Comparison of ENCODE assay signal across 12 mouse cellular contexts in the genomic region with DNA sequence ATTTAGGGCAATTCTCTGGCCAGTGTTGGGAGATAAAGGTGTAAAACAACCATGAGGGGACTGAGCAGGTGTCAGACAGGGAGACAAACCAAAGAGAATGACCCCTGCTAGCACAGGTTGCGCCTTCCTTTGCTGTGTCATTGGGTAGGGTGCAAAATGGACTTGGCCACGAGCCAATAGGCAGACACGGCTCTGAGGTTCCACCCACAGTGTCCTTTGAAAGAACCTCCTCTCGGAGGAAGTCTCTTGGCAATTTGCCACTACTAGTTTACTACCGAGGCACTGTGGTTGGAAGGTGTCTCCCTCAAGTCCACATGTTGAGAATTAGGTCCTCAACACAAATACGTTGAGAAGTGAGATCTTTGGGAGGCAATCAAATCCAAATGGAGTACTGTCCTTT.
DNase-seq lines count a peak whose midpoint lies in the region; ATAC-seq lines count a peak whose summit lies in the region.
"Had no signal": no experiment of that assay in that cellular context is flagged by ENCODE, and none has a peak within 500 bp of the region (broad histone marks: within the 10 kb centered on the region; RNA-seq: fewer than 3 reads in every experiment).

No protein-coding gene starts in this region.

- H3K27me3 ChIP-seq in liver, embryonic 12.5 days (replicated peaks) = peaks cover 43% of the 10 kb centered on the region
- no peaks in the 10 kb centered on the region for H3K27me3 ChIP-seq in midbrain, embryonic 16.5 days (ENCODE audit: control insufficient read depth, insufficient read depth, low read depth, low read length)
- H3K27me3 ChIP-seq in forebrain, embryonic 10.5 days (ENCODE audit: poor library complexity, severe bottlenecking) = peaks cover 35% of the 10 kb centered on the region
- H3K27me3 ChIP-seq: neural tube, embryonic 13.5 days had no signal

- H3K4me3 ChIP-seq in liver, embryonic 12.5 days = no peak overlapping the region
- no peak overlapping the region for H3K4me3 ChIP-seq in midbrain, embryonic 16.5 days (ENCODE audit: low read depth, low read length)
- H3K4me3 ChIP-seq in forebrain, embryonic 10.5 days = no peak overlapping the region
- H3K4me3 ChIP-seq: forebrain, embryonic 12.5 days; neural tube, embryonic 13.5 days had no signal

- peak; percentile 60 for DNase-seq in retina, postnatal 1 day
- DNase-seq in retina, embryonic 14.5 days (ENCODE audit: low spot score) = no peak
- DNase-seq in induced T-regulatory cell, adult 2 months (ENCODE audit: low read depth) = peak; percentile 65
- no peak for DNase-seq in forebrain, embryonic 10.5 days (ENCODE audit: extremely low spot score, low spot score)
- no peak for DNase-seq in right cerebral cortex, adult 18-20 months
- no peak for DNase-seq in thymus, adult 18-20 months
- DNase-seq: cerebellum, adult 2 months had no signal

- H3K9me3 ChIP-seq in liver, embryonic 12.5 days (replicated peaks) = no peaks in the 10 kb centered on the region
- H3K9me3 ChIP-seq in midbrain, embryonic 16.5 days (replicated peaks; ENCODE audit: control insufficient read depth, low read length, poor library complexity, severe bottlenecking) = no peaks in the 10 kb centered on the region
- H3K9me3 ChIP-seq in forebrain, embryonic 10.5 days = no peaks in the 10 kb centered on the region
- H3K9me3 ChIP-seq: forebrain, embryonic 12.5 days; neural tube, embryonic 13.5 days had no signal

- H3K9ac ChIP-seq in liver, embryonic 12.5 days = no peak overlapping the region
- no peak overlapping the region for H3K9ac ChIP-seq in midbrain, embryonic 16.5 days (ENCODE audit: low read depth, low read length)
- H3K9ac ChIP-seq: forebrain, embryonic 12.5 days; neural tube, embryonic 13.5 days had no signal

- H3K4me2 ChIP-seq in liver, embryonic 12.5 days = no peak overlapping the region
- H3K4me2 ChIP-seq in midbrain, embryonic 16.5 days (ENCODE audit: low read length) = no peak overlapping the region

- no peaks in the 10 kb centered on the region for H3K36me3 ChIP-seq in liver, embryonic 12.5 days
- no peaks in the 10 kb centered on the region for H3K36me3 ChIP-seq in midbrain, embryonic 16.5 days (ENCODE audit: control insufficient read depth, insufficient read depth, low read length)
- H3K36me3 ChIP-seq in forebrain, embryonic 10.5 days (replicated peaks) = no peaks in the 10 kb centered on the region
- H3K36me3 ChIP-seq: forebrain, embryonic 12.5 days; neural tube, embryonic 13.5 days had no signal

- 35% methylated on average over 6 of the region's 6 CpGs for WGBS in liver, embryonic 12.5 days (ENCODE audit: insufficient replicate concordance)
- WGBS in midbrain, embryonic 16.5 days = 62% methylated on average over 6 of the region's 6 CpGs
- WGBS in forebrain, embryonic 10.5 days = 86% methylated on average over 6 of the region's 6 CpGs

- no peak overlapping the region for H3K27ac ChIP-seq in liver, embryonic 12.5 days
- no peak overlapping the region for H3K27ac ChIP-seq in midbrain, embryonic 16.5 days (ENCODE audit: low read length)
- no peak overlapping the region for H3K27ac ChIP-seq in forebrain, embryonic 10.5 days
- H3K27ac ChIP-seq: forebrain, embryonic 12.5 days; neural tube, embryonic 13.5 days had no signal

- peaks cover 14% of the 10 kb centered on the region for H3K4me1 ChIP-seq in liver, embryonic 12.5 days
- H3K4me1 ChIP-seq in midbrain, embryonic 16.5 days (ENCODE audit: control insufficient read depth, insufficient read depth, low read length) = peaks cover 10% of the 10 kb centered on the region
- peaks cover 16% of the 10 kb centered on the region for H3K4me1 ChIP-seq in forebrain, embryonic 10.5 days

- peak; percentile 65 for ATAC-seq in liver, embryonic 12.5 days
- ATAC-seq in midbrain, embryonic 16.5 days = no peak
- ATAC-seq: Patski had no signal

Comparison
In these comparisons a context has a peak if more than half of its experiments do, and no peak if none do; other contexts are left out.
1. DNase-seq: peak in retina, postnatal 1 day (single experiment) and induced T-regulatory cell, adult 2 months (single experiment); none in retina, embryonic 14.5 days (single experiment), forebrain, embryonic 10.5 days (single experiment), right cerebral cortex, adult 18-20 months (single experiment) and thymus, adult 18-20 months (0 of 2).